ENCODE assay signal across 8 mouse cellular contexts in genomic region chr2:103347417-103347891, GRCm38 (mm10). TPM values are rescaled to one million over a fixed set of nuclear protein-coding genes. Genes with fewer than 3 reads are reported as not detected.
DNase-seq lines count a peak whose midpoint lies in the region; ATAC-seq and TF ChIP-seq lines count a peak whose summit lies in the region.

No protein-coding gene starts in this region.

- TF ChIP-seq RAD21 in CH12.LX (IDR thresholded peaks at IDR 0.05; ENCODE audit: low read depth, low read length) = peak; percentile 79

- H3K4me1 ChIP-seq in CH12.LX (ENCODE audit: control insufficient read depth in 1 of 2, insufficient read depth in 2 of 2) = peaks cover 8 to 11% of the 10 kb centered on the region in 2 experiments; a peak in 3 of 4 replicates
- peaks cover 11% of the 10 kb centered on the region for H3K4me1 ChIP-seq in lung, embryonic 15.5 days

- 4% methylated on average over 5 of the region's 5 CpGs for WGBS in lung, embryonic 15.5 days

- peak overlapping the region; percentile 64; the same call in 1 of the 2 replicates for H3K4me2 ChIP-seq in CH12.LX (ENCODE audit: insufficient read depth, low read depth, poor library complexity, severe bottlenecking)
- peak overlapping the region; percentile 39; the same call in 1 of the 2 replicates for H3K4me2 ChIP-seq in lung, embryonic 15.5 days

- no peaks in the 10 kb centered on the region for H3K9me3 ChIP-seq in CH12.LX (replicated peaks; ENCODE audit: low read length)
- H3K9me3 ChIP-seq in lung, embryonic 15.5 days = no peaks in the 10 kb centered on the region

- no peak overlapping the region for H3K9ac ChIP-seq in CH12.LX (ENCODE audit: insufficient read depth, low read depth)
- no peak overlapping the region for H3K9ac ChIP-seq in lung, embryonic 15.5 days

- 0 out of 2 replicates have a peak, but pooled peaks have one; percentile 55 for ATAC-seq in lung, embryonic 15.5 days (ENCODE audit: borderline replicate concordance, extremely low read depth, low FRiP score, low TSS enrichment)
- ATAC-seq in neutrophil, adult 5-6 weeks (ENCODE audit: extremely low read depth, insufficient number of reproducible peaks, low FRiP score, poor library complexity, severe bottlenecking) = peak; percentile 25; the same call in 1 of the 2 replicates

- H3K27me3 ChIP-seq in CH12.LX (replicated peaks) = no peaks in the 10 kb centered on the region
- H3K27me3 ChIP-seq in lung, embryonic 15.5 days = no peaks in the 10 kb centered on the region

- H3K27ac ChIP-seq in CH12.LX (ENCODE audit: insufficient read depth, low read depth) = no peak overlapping the region
- no peak overlapping the region for H3K27ac ChIP-seq in lung, embryonic 15.5 days

- TF ChIP-seq CTCF in CH12.LX (conservative IDR thresholded peaks at IDR 0.05 in 1 of 2, IDR thresholded peaks at IDR 0.05 in 1 of 2; ENCODE audit: low read depth in 2 of 2, low read length in 2 of 2) = peak; percentile 65 to 86

- no peaks in the 10 kb centered on the region for H3K79me2 ChIP-seq in CH12.LX (replicated peaks; ENCODE audit: control insufficient read depth, extremely low read depth, insufficient read depth, poor library complexity, severe bottlenecking)

- TF ChIP-seq EP300 in CH12.LX (IDR thresholded peaks at IDR 0.05; ENCODE audit: low read length) = no peak

- dilution Hi-C loops in CH12.LX (cut with MboI; ENCODE audit: extremely low pct_ligation_motif_present, extremely low pct_unique_long_range_greater_than_20kb, low sequenced_read_pairs) = no loop called here

- no peak for TF ChIP-seq POLR2A in CH12.LX (IDR thresholded peaks at IDR 0.05; ENCODE audit: low read depth, low read length)

- peak; percentile 58 for DNase-seq in CH12.LX (ENCODE audit: extremely low read depth)
- peak; percentile 12 for DNase-seq in adrenal gland, postnatal 25 days
- DNase-seq in fibroblast of lung, adult 2 months (ENCODE audit: low read depth) = peak; percentile 39
- peak; percentile 62 for DNase-seq in heart, postnatal 4 days
- DNase-seq in layer of hippocampus, adult 18-20 months (ENCODE audit: low spot score in 2 of 2) = peak; percentile 49 to 84
- peak; percentile 39 for DNase-seq in thymus, postnatal 0 days (ENCODE audit: low spot score)

- in situ Hi-C loops in CH12.LX (cut with MboI; ENCODE audit: low pct_ligation_motif_present, low pct_unique_long_range_greater_than_20kb, low sequenced_read_pairs) = loop anchor here (10.0 kb wide), 2 partner anchors 223 to 663 kb away; no protein-coding TSS in a partner anchor

- no peaks in the 10 kb centered on the region for H3K36me3 ChIP-seq in CH12.LX (replicated peaks in 1 of 2; ENCODE audit: control insufficient read depth in 1 of 2, insufficient read depth in 1 of 2, low read length in 1 of 2)
- H3K36me3 ChIP-seq in lung, embryonic 15.5 days = no peaks in the 10 kb centered on the region

- H3K4me3 ChIP-seq in CH12.LX (replicated peaks in 1 of 3; ENCODE audit: low read depth in 2 of 3, low read length in 2 of 3, poor library complexity in 1 of 3) = no peak overlapping the region
- no peak overlapping the region for H3K4me3 ChIP-seq in lung, embryonic 15.5 days

TF ChIP-seq in CH12.LX, 34 proteins besides CTCF, POLR2A, EP300 and RAD21:
- no peak for TF ChIP-seq MAX (IDR thresholded peaks at IDR 0.05; ENCODE audit: low read length)
- TF ChIP-seq SMC3 (IDR thresholded peaks at IDR 0.05; ENCODE audit: low read depth, low read length) = peak; percentile 71

RNA-seq across cellular contexts. Expression of gene Ehf, which starts 44.4 kb away (rescaled TPM):
- total RNA-seq in CH12.LX (2012; rRNA removed) = not detected in 2 replicates
- 0.31 and 0.63 TPM in 2 replicates for total RNA-seq in CH12.LX (2014; rRNA removed)
- polyA plus RNA-seq in CH12.LX (2012; ENCODE audit: insufficient read length, low read depth) = 0.57 and 0.64 TPM in 2 replicates
- 0.52 and 1.00 TPM in 2 replicates for total RNA-seq in adrenal gland, postnatal 25 days (2021)
- total RNA-seq in heart, postnatal 4 days (2021) = not detected
- total RNA-seq in layer of hippocampus, adult 18-20 months (2021) = not detected
- 4.5 and 5.0 TPM in 2 replicates for polyA plus RNA-seq in lung, embryonic 15.5 days (2015; fragmentation: Nextera tagmentation; extraction: Ambion mirVana)
- total RNA-seq in neutrophil, adult 5-6 weeks (2017) = 1.2 and 2.7 TPM in 2 replicates
- 1.9 and 2.2 TPM in 2 replicates for polyA plus RNA-seq in thymus, postnatal 0 days (2015; fragmentation: Nextera tagmentation; extraction: Ambion mirVana)

Comparison
In these comparisons a context has a peak if more than half of its experiments do, and no peak if none do; other contexts are left out.
1. DNase-seq: peak in every context shown above with its lines; median percentile 66 in layer of hippocampus, adult 18-20 months; 62 in heart, postnatal 4 days; 58 in CH12.LX; 39 in fibroblast of lung, adult 2 months; 39 in thymus, postnatal 0 days; 12 in adrenal gland, postnatal 25 days.